Mouse (Mus musculus) heart, embryonic 13.5 days (tissue): ENCODE measurements around the gene Abhd6. TPM values are rescaled to one million over a fixed set of nuclear protein-coding genes. Genes with fewer than 3 reads are reported as not detected.

Experiments used
- ATAC-seq: fragments of 200-750 bp; cut with Nextera tagmentation; 2 replicates; pipeline ENCODE4 v1.8.0; 2017; ENCODE audit warnings: moderate TSS enrichment; ENCODE audit not compliant: insufficient number of reproducible peaks, low FRiP score, low TSS enrichment; ENCODE audit errors: extremely low read depth
- H3K27ac ChIP-seq: fragments of 300-500 bp; sonication (generic); replicated peaks from 2 replicates; pipeline ENCODE4 v1.5.1; 2015; ENCODE audit warnings: moderate library complexity, mild to moderate bottlenecking, inconsistent platforms
- H3K27me3 ChIP-seq: fragments of 300-500 bp; sonication (generic); replicated peaks from 2 replicates; pipeline ENCODE4 v1.6.1; 2015; ENCODE audit warnings: mild to moderate bottlenecking, inconsistent platforms
- H3K36me3 ChIP-seq: fragments of 300-500 bp; sonication (generic); 2 replicates; pipeline ENCODE4 v1.6.1; 2015; ENCODE audit warnings: mild to moderate bottlenecking, inconsistent platforms
- H3K4me1 ChIP-seq: fragments of 300-500 bp; sonication (generic); 2 replicates; pipeline ENCODE4 v1.6.1; 2015; ENCODE audit warnings: inconsistent platforms
- H3K4me2 ChIP-seq: fragments of 300-500 bp; sonication (generic); 2 replicates; pipeline ENCODE4 v1.6.1; 2015; ENCODE audit warnings: inconsistent platforms, mild to moderate bottlenecking, moderate library complexity
- H3K4me3 ChIP-seq: fragments of 300-500 bp; sonication (generic); 2 replicates; pipeline ENCODE4 v1.5.1; 2015; ENCODE audit warnings: moderate library complexity, mild to moderate bottlenecking, inconsistent platforms
- H3K9ac ChIP-seq: fragments of 300-500 bp; sonication (generic); 2 replicates; pipeline ENCODE4 v1.6.1; 2015; ENCODE audit warnings: inconsistent platforms, mild to moderate bottlenecking, moderate library complexity
- H3K9me3 ChIP-seq: fragments of 300-500 bp; sonication (generic); 2 replicates; pipeline ENCODE4 v1.6.1; 2016; ENCODE audit warnings: inconsistent platforms
- WGBS: fragments of 180-500 bp; shearing (Covaris S2); methylation state at CpG from one replicate; pipeline ENCODE4 v1.1.7; 2015; ENCODE audit warnings: mixed read lengths; 5-methylcytosine and 5-hydroxymethylcytosine counted together
- polyA plus RNA-seq: library from polyadenylated mRNA; unstranded; fragments of >200 nt; fragmentation: Nextera tagmentation; extraction: Ambion mirVana; gene quantifications from 2 replicates; pipeline ENCODE4 v1.2.1, GENCODE M21; 2015

Abhd6 gene
- polyA plus RNA-seq, 1 experiment from 2014 or later, result 10.4 TPM

DNA sequence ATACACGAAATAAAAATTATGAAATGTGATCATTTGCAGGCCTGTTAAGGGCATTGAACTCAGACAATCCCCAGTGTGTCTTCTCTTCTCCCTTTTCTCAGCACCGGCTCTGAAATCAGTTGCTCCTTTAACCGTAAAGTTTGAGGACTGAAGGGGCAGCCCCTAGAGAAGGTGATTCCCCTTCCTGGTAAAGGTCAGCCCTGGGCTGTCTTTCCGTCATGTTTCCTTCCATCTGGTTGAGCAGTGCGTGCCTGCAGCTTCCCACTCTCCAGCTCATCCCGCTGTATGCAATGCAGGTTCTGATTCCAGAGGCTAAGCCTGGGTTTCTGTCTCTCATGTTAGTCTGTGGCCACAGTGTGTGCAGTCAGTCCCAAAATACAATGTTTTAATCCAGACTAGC, 42.1 kb downstream of the Abhd6 start:
- H3K4me2 ChIP-seq, result no peak overlapping the region
- WGBS, result 75% methylated on average over 6 of the region's 6 CpGs

DNA sequence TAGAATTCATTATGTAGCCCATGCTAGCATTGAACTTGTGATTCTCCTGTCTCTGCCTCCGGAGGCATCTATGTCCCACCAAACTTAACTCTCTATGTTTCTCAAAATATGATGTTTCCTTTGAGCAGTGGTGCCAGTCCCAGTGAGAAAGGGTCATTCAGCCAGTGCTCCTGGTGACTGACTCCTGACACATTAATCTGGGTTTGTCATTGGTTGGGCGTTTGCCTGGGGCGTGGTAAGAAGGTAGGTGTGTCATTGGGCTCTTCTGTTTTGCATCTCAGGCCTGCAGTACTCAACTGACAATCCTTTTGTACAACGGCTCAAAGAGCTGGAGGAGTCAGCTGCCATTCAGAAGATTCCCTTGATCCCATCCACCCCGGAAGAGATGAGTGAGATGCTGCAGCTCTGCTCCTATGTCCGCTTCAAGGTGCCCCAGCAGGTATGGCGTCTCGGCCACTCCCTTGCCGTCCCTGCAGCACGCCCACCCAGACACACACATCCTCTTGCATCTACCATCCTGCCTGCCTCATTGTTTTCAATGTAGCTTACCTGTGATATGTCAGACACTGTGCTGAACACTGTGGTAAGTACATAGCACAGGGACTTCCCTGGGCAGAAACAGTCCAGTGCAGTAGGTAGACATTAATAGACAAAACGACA, 42.6 kb downstream of the Abhd6 start:
- WGBS, result 73% methylated on average over 11 of the region's 11 CpGs
- H3K4me3 ChIP-seq, result no peak overlapping the region
- H3K27ac ChIP-seq, result no peak overlapping the region
- ATAC-seq, result no peak
- H3K9me3 ChIP-seq, result no peaks in the 10 kb centered on the region
- no peaks in the 10 kb centered on the region for H3K27me3 ChIP-seq
- H3K36me3 ChIP-seq, result peaks cover 35% of the 10 kb centered on the region
- no peak overlapping the region for H3K4me2 ChIP-seq
- no peak overlapping the region for H3K9ac ChIP-seq
- H3K4me1 ChIP-seq, result no peaks in the 10 kb centered on the region

More for the DNA sequence above, 42.1 kb downstream of the Abhd6 start:
- ATAC-seq, result no peak
- no peak overlapping the region for H3K4me3 ChIP-seq
- no peaks in the 10 kb centered on the region for H3K4me1 ChIP-seq
- H3K27ac ChIP-seq, result no peak overlapping the region
- H3K36me3 ChIP-seq, result peaks cover 29% of the 10 kb centered on the region
- no peaks in the 10 kb centered on the region for H3K9me3 ChIP-seq
- no peaks in the 10 kb centered on the region for H3K27me3 ChIP-seq
- no peak overlapping the region for H3K9ac ChIP-seq

DNA sequence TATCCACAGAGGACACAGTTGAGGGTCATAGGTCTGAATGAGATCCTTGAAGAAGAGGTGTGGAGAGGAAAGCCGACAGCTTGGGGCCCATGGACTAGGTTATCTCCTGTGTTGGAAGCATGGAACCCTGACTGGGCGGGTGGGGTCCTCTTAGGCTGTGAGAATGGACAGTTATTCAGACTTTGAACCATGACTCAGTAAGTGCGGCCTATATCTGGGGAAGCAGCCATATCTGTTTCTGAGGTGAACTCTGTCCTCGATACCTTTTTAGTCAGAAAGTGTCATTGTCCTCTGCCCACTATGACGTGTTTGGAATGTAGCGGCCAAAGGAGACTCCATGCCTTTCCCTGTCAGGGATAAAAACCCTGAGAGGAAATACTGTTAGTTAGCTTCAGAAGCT, 44.1 kb downstream of the Abhd6 start:
- ATAC-seq, result no peak
- no peaks in the 10 kb centered on the region for H3K4me1 ChIP-seq
- H3K9ac ChIP-seq, result no peak overlapping the region
- H3K4me3 ChIP-seq, result no peak overlapping the region
- H3K27me3 ChIP-seq, result no peaks in the 10 kb centered on the region
- no peak overlapping the region for H3K4me2 ChIP-seq
- no peak overlapping the region for H3K27ac ChIP-seq
- peaks cover 38% of the 10 kb centered on the region for H3K36me3 ChIP-seq
- WGBS, result 74% methylated on average over 6 of the region's 6 CpGs
- H3K9me3 ChIP-seq, result no peaks in the 10 kb centered on the region

DNA sequence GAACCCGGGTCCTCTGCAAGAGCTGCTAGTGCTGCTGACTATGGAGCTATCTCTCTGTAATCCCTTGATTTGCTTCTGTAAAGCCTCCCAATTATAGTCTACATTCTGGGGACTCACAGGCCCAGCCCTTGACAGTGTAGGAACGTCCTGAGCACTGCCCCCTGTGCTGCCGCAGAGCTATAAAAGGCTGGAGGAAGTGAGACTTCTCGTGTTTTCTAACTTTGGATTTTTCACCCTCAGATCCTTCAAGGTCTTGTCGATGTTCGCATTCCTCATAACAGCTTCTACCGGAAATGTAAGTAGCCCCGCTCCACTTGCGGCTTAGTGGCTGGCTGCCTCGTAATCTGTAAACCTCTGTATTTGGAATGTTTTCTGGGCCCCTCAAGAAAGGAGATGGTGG, 46.6 kb downstream of the Abhd6 start:
- Histone ChIP-seq H3K9me3 (no peaks in the 10 kb centered on the region), H3K27ac (no peak overlapping the region), H3K27me3 (no peaks in the 10 kb centered on the region), H3K4me3 (no peak overlapping the region), H3K36me3 (peaks cover 39% of the 10 kb centered on the region), H3K4me2 (no peak overlapping the region), H3K4me1 (no peaks in the 10 kb centered on the region), H3K9ac (no peak overlapping the region)
- 81% methylated on average over 10 of the region's 10 CpGs for WGBS
- ATAC-seq, result no peak

DNA sequence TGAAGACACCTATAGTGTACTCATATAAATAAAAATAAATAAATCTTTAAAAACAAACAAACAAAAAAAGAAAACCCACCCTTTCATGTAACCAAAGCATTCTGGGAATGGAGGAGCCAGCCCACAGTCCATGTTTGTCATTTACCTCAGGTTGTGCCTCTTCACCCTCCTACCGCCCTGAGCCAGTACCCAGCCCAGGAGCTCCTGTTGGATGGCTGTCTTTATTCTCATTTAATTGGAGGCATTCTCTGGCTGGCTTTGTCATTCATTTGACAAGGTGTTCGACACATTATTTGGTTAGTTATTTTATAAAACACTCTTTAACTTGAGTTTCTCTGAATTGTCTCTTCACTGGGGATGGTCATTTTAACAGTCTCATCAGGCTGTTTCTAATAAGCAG, 49.2 kb downstream of the Abhd6 start:
- H3K9me3 ChIP-seq, result no peaks in the 10 kb centered on the region
- no peak for ATAC-seq
- H3K9ac ChIP-seq, result no peak overlapping the region
- no peak overlapping the region for H3K4me3 ChIP-seq
- H3K36me3 ChIP-seq, result peaks cover 40% of the 10 kb centered on the region
- no peak overlapping the region for H3K27ac ChIP-seq
- no peak overlapping the region for H3K4me2 ChIP-seq
- no peaks in the 10 kb centered on the region for H3K27me3 ChIP-seq
- H3K4me1 ChIP-seq, result no peaks in the 10 kb centered on the region
- WGBS, result 69% methylated on average over 2 of the region's 2 CpGs

GRCm38 (mm10) chr14:8052661-8053060, 50.0 kb downstream of the Abhd6 start:
- no peaks in the 10 kb centered on the region for H3K27me3 ChIP-seq
- no peaks in the 10 kb centered on the region for H3K9me3 ChIP-seq
- peaks cover 36% of the 10 kb centered on the region for H3K36me3 ChIP-seq
- H3K4me2 ChIP-seq, result no peak overlapping the region
- H3K27ac ChIP-seq, result no peak overlapping the region
- 94% methylated on average over 7 of the region's 7 CpGs for WGBS
- no peaks in the 10 kb centered on the region for H3K4me1 ChIP-seq
- ATAC-seq, result no peak
- H3K4me3 ChIP-seq, result no peak overlapping the region
- H3K9ac ChIP-seq, result no peak overlapping the region

DNA sequence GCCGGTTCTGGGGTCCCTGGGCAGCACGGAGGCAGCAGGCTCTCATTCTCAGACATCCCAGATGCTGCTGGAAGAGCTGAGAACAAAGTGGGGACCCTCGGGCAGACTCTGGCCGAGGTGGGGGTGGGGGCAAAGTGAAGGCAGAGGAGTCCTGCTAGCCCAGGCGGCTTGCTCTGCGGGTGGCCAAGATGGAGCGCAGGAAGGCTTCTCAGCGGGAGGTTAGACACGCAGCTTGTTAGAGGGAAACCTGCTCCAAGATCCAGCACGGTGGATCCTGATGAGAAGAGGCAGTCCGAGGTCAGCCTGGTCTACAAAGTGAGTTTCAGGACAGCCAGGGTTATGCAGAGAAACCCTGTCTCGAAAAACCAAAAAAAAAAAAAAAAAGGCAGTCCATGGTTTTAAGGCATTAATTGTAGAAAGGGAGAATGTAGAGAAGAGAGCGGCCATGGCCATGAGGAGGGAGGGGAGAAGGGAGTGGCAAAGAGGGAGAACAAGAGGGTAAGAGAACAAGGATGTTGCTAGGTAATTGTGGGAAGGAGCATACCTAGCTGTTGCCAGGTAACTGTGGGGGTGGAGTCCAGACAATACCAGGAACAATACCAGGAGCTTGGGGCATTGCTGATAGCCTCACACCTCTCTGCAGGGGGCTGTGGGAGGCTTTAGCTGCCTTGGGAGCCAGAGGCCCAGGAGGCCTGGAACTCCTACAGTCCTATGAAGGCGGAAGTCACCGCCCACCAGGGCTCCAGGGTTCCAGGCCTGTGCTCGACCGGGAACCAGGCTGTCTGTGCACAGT, 51.8 kb downstream of the Abhd6 start:
- Histone ChIP-seq H3K27me3 (no peaks in the 10 kb centered on the region), H3K36me3 (peaks cover 28% of the 10 kb centered on the region), H3K9ac (no peak overlapping the region), H3K4me1 (no peaks in the 10 kb centered on the region), H3K4me3 (no peak overlapping the region), H3K9me3 (no peaks in the 10 kb centered on the region), H3K4me2 (no peak overlapping the region), H3K27ac (no peak overlapping the region)
- 34% methylated on average over 17 of the region's 17 CpGs for WGBS
- ATAC-seq, result no peak

- Histone ChIP-seq H3K27ac (no peak overlapping the region), H3K27me3 (no peaks in the 10 kb centered on the region), H3K36me3 (peaks cover 16% of the 10 kb centered on the region), H3K4me3 (no peak overlapping the region), H3K9me3 (no peaks in the 10 kb centered on the region), H3K4me1 (no peaks in the 10 kb centered on the region), H3K4me2 (no peak overlapping the region), H3K9ac (no peak overlapping the region)
- WGBS, result 75% methylated on average over 5 of the region's 5 CpGs
- ATAC-seq, result no peak
These were observed 53.4 kb downstream of the Abhd6 start for GRCm38 (mm10) chr14:8056076-8056475.

DNA sequence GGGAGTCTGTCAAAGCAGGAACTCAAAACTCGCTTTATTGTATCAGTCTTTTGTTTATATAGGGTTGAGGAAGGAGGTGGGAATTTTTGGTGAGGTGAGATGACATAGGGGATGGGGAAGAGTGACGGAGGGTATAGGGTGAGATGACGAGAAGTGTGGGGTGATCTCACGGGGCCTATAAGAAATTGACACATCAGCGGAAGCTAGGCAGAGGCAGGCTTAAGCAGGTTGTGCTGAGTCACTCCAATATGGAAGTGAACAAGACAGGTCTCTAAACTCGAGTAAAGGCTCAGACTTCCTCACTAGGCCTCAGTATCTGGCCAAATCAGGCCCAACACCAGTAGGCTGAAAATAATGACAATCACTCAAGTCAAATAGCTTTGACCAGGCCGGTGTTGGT, 57.2 kb downstream of the Abhd6 start:
- Histone ChIP-seq H3K27ac (no peak overlapping the region), H3K9me3 (no peaks in the 10 kb centered on the region), H3K4me3 (no peak overlapping the region), H3K4me1 (peaks cover 10% of the 10 kb centered on the region), H3K27me3 (no peaks in the 10 kb centered on the region), H3K9ac (no peak overlapping the region), H3K36me3 (peaks cover 8% of the 10 kb centered on the region), H3K4me2 (no peak overlapping the region)
- no peak for ATAC-seq
- WGBS, result 90% methylated on average over 7 of the region's 7 CpGs

GRCm38 (mm10) chr14:8062076-8062475, 59.4 kb downstream of the Abhd6 start:
- no peak overlapping the region for H3K4me3 ChIP-seq
- no peaks in the 10 kb centered on the region; the same call in 1 of the 2 replicates for H3K27me3 ChIP-seq
- no peak overlapping the region for H3K4me2 ChIP-seq
- H3K9me3 ChIP-seq, result no peaks in the 10 kb centered on the region
- peak overlapping the region; percentile 46 for H3K27ac ChIP-seq
- peaks cover 10% of the 10 kb centered on the region for H3K4me1 ChIP-seq
- 24% methylated on average over 3 of the region's 3 CpGs for WGBS
- no peak overlapping the region for H3K9ac ChIP-seq
- no peaks in the 10 kb centered on the region for H3K36me3 ChIP-seq
- ATAC-seq, result 0 out of 2 replicates have a peak, but pooled peaks have one; percentile 19

DNA sequence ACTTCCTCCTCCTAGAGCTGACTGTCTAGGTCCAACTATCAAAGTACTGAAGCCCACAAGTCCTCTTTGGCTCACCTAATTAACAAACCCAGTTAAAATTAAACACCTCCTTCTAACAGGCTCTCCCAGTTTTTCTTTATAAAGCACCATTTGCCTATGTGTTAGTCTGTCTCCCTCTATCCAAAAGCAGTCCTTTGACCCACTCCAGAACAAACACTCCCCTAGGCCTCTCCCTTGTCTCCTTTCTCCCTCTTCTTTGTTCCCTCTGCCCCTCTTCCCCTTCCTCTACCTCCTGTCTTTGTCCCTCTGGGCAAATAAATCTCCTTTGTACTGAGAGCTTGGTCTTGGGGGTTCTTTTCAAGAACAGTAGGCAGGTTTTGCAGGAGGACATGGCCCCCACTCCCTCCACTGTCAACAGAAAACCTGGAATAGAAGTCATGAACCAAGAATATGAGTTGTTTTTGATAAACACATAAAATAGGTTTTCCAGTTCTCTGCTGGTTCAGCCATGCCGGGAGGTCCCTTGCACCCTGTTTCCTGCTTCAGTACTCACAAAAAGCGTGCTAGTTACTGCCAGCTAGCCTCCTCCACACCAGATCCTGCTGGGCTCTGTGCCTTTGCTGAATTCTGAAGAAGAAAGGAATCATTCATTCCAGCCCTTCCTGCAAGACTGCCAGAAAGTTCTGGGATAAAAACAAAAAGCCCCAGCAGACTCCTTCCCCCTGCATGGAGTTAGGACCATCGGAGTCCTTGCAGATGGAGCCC, 60.0 kb downstream of the Abhd6 start:
- H3K4me3 ChIP-seq, result no peak overlapping the region
- H3K36me3 ChIP-seq, result no peaks in the 10 kb centered on the region
- no peaks in the 10 kb centered on the region; the same call in 1 of the 2 replicates for H3K27me3 ChIP-seq
- peak overlapping the region; percentile 46 for H3K27ac ChIP-seq
- H3K9ac ChIP-seq, result no peak overlapping the region
- H3K4me1 ChIP-seq, result peaks cover 10% of the 10 kb centered on the region
- WGBS, result 47% methylated on average over 3 of the region's 3 CpGs
- no peaks in the 10 kb centered on the region for H3K9me3 ChIP-seq
- no peak overlapping the region for H3K4me2 ChIP-seq
- no peak for ATAC-seq
